Mouse (Mus musculus) kidney, postnatal 10 days (tissue): ENCODE data around the gene Gm11116.
"Not testable (repeated sequence)": the region's sequence is repeated elsewhere in the genome, so short reads cannot be mapped to it uniquely, and the experiment has no call there.

Experiments
- DNase-seq: peaks from one replicate; pipeline ENCODE4 v3.0.0; 2021; ENCODE audit warnings: mixed read lengths

Gene Gm11116

GRCm38 (mm10) chr5:88111430-88111829 is at the start of gene Gm11116:
Gene Gm11116 (minus strand): TSS chr5:88111530.
- no peak for DNase-seq

GRCm38 (mm10) chr5:88153999-88154398 is 42.7 kb upstream of the Gm11116 start, which contains the start of gene Gm11115:
Gene Gm11115 (minus strand): TSS chr5:88154099.
- no peak for DNase-seq

GRCm38 (mm10) chr5:88086256-88086655 is 25.1 kb downstream of the Gm11116 start, which contains the start of gene Smr2:
Gene Smr2 (plus strand): TSS chr5:88086556.
- DNase-seq, result not testable (repeated sequence)
